Mouse (Mus musculus) duodenum, adult 2 months (tissue): Measurements from ENCODE around the gene Ankrd40. TPM values are rescaled to one million over a fixed set of nuclear protein-coding genes. Genes with fewer than 3 reads are reported as not detected.

Experiments
- polyA plus RNA-seq: library from polyadenylated mRNA; depleted of rRNA; stranded (reverse); fragments of >200 nt; gene quantifications from 2 replicates; pipeline ENCODE4 v1.2.3, GENCODE M21; 2012; ENCODE audit warnings: low replicate concordance; rRNA removed

Ankrd40 gene
- polyA plus RNA-seq, result 68.4 and 74.6 TPM in 2 replicates

DNA sequence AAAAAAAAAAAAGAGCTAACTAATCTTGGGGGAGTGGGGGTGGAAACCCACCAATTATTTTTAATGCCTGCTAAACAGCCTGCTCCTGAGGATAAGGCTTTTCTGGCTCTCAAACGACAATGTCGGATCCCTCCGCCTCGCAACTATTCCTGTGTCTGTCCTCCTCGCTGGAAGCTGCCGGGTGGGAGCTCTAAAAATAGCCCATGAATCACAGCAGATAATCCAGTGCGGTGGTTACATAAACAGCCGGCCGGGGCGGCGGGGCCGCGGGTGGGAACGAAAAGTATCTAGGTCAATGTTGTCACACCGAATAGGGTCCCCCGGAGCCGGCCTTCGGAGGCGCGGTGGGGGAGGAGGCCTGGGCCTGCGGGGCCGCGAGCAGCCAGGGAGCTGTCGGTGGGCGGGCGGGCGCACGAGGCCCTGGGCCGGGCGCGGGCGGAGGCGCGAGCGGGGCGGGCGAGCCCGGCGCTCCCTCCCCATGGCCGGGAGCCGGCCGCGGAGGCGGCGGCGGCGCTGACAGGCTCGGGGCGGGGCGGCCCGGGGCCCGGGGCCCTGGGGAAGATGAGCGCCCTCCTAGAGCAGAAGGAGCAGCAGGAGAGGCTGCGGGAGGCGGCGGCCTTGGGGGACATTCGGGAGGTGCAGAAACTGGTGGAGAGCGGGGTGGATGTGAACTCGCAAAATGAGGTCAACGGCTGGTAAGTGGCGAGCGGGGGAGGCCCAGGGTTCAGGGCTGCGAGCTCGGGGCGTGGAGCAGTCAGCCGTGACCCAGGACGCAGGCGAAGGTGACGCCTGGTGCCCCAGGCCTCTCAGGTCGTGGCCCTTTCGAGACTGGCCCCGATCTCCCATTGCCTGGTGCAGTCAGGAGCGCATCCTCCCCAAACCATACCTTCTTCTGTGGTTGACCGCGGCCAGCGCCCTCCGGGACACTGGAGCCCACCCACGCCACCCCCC, at the start of gene Ankrd40:
Ankrd40 (plus strand) TSS at position 309 of the 951 bp plus-strand sequence.

DNA sequence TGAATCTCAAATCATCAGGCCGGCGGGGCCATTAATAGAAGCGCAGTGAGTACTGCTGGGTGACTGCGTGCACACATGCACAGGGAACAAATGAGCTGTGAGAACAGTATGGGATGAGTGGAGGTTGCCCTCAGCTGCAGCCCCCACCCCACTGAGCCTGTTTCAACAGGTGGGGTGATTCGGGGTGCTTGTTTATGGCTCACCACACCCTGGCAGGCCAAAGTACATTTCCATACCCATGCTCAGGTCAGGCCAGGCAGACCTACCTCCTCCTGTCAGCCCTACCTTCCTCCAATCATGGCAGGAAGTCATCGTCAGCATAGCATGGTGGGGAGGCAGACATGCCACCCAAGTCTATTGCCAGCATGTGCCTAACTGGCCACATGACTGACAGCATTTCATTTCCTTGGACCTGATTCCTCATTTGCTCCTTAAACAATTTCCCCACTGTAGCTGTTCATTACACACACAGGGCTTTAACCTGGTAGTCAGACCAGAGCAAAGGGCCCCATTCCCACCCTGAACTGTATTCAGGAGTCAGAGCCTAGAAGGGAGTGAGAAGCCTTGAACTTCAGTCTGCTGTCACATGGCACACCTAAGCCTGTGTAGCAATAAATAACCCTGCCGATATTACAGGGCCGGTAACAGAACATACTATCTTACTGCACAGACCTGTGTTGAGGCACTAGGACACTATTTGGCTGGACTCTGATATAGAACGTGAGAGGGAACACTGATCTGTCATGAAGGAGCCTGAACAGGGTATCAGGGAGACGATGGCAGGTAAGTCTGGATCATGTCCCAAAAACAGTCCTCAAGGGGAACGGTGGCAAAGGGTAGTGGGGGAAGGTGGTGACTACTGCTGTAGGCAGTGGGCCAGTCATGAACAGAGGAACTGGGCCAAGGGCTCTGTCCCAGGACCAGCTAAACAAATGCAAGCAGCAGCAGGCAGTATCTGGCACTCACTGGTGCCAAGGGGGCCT, 46.3 kb upstream of the Ankrd40 start, which contains the start of gene Gm21885:
Gm21885 (plus strand) TSS at position 675 of the 983 bp plus-strand sequence.

DNA sequence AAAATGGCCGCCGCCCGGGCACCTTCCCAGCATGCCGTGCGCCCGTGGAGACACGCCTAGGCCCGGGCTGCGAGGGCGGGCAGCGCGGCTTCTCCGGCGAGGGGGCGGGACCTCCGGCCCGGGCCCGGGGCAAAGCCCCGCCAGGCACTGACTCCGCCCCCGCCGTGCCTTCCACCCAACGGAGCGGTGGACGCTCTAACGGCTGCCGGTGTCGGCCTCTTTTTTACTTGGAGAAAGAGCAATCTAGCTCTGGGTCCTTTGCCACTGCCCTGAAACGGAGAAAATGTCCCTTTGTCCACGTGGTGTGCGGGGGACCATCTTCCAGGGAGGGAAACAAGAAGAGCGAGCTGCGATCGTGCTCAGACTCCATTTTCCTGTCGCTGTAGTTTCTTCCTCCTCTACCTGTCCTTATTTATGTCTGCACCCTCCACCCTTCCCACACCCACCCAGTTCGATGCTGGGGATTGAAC, 5.8 kb upstream of the Ankrd40 start, which contains the start of gene Luc7l3:
Luc7l3 (minus strand) TSS at position 58 of the 470 bp plus-strand sequence.

Other genes starting within 250 kb of the Ankrd40 start
- gene Tob1, start 116.5 kb upstream of the Ankrd40 start, polyA plus RNA-seq, result 136 and 216 TPM in 2 replicates
- gene Wfikkn2, start 82.0 kb upstream of the Ankrd40 start, polyA plus RNA-seq, result 0.59 and 0.75 TPM in 2 replicates
- 0.74 and 2.4 TPM in 2 replicates for gene Gm21885, start 46.1 kb upstream of the Ankrd40 start, polyA plus RNA-seq
- gene Luc7l3, start 6.0 kb upstream of the Ankrd40 start, polyA plus RNA-seq, result 0.92 and 1.6 TPM in 2 replicates
- 70.3 and 173 TPM in 2 replicates for gene Abcc3, start 65.0 kb downstream of the Ankrd40 start, polyA plus RNA-seq
- 7.5 and 15.5 TPM in 2 replicates for gene Cacna1g, start 146.2 kb downstream of the Ankrd40 start, polyA plus RNA-seq
- gene Spata20, start 158.2 kb downstream of the Ankrd40 start, polyA plus RNA-seq, result 0.08 TPM in 1 of 2 replicates, not detected in the other
- gene Epn3, start 172.0 kb downstream of the Ankrd40 start, polyA plus RNA-seq, result 4.1 and 10.7 TPM in 2 replicates
- gene Mycbpap, start 193.7 kb downstream of the Ankrd40 start, polyA plus RNA-seq, result 1.9 and 2.7 TPM in 2 replicates
- gene Rsad1, start 221.3 kb downstream of the Ankrd40 start, polyA plus RNA-seq, result 4.8 and 7.6 TPM in 2 replicates
- 1.3 and 66.7 TPM in 2 replicates for gene Chad, start 237.0 kb downstream of the Ankrd40 start, polyA plus RNA-seq